In the genomic region with DNA sequence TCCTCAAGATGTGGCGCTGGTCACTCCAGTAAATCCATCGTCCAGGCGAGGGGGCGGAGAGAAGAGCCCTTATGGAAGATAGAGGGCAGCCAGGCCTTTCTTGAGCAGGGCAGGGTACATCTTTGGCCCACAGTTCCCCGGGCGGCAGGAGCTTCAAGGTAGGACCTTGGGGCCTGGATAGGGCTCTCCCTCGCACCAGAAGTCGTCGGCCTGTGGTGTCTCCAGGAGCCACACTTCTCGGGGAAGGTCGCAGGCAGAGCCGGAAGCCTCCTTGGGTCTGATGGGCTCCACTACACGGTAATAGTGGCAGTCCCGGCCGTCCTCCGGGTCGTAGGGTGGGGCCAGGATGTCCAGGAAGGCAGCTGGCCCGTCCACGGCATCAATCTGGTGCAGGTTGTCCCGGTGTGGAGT, we compare ENCODE assay signal across 8 mouse cellular contexts. TPM values are rescaled to one million over a fixed set of nuclear protein-coding genes. Genes with fewer than 3 reads are reported as not detected.
DNase-seq lines count a peak whose midpoint lies in the region; ATAC-seq and TF ChIP-seq lines count a peak whose summit lies in the region.

No protein-coding gene starts in this region.

- H3K9me3 ChIP-seq in CH12.LX (replicated peaks; ENCODE audit: low read length) = no peaks in the 10 kb centered on the region
- no peaks in the 10 kb centered on the region for H3K9me3 ChIP-seq in heart, embryonic 15.5 days (replicated peaks)
- H3K9me3 ChIP-seq in limb, embryonic 12.5 days = no peaks in the 10 kb centered on the region
- no peaks in the 10 kb centered on the region for H3K9me3 ChIP-seq in midbrain, postnatal 0 days (ENCODE audit: low read length)

- peaks cover 22% of the 10 kb centered on the region for H3K79me2 ChIP-seq in CH12.LX (replicated peaks; ENCODE audit: control insufficient read depth, extremely low read depth, insufficient read depth, poor library complexity, severe bottlenecking)

- H3K4me3 ChIP-seq in CH12.LX (replicated peaks in 1 of 3; ENCODE audit: low read depth in 2 of 3, low read length in 2 of 3, poor library complexity in 1 of 3) = peak overlapping the region; percentile 74 to 96 (median 95)
- H3K4me3 ChIP-seq in heart, embryonic 15.5 days = peak overlapping the region; percentile 84
- H3K4me3 ChIP-seq in limb, embryonic 12.5 days (replicated peaks) = peak overlapping the region; percentile 85
- H3K4me3 ChIP-seq in midbrain, postnatal 0 days (ENCODE audit: low read depth, low read length) = peak overlapping the region; percentile 71

- peak overlapping the region; percentile 84 for H3K9ac ChIP-seq in CH12.LX (ENCODE audit: insufficient read depth, low read depth)
- H3K9ac ChIP-seq in heart, embryonic 15.5 days = peak overlapping the region; percentile 85
- peak overlapping the region; percentile 94 for H3K9ac ChIP-seq in limb, embryonic 12.5 days (replicated peaks)
- peak overlapping the region; percentile 68 for H3K9ac ChIP-seq in midbrain, postnatal 0 days (replicated peaks; ENCODE audit: low read length, poor library complexity, severe bottlenecking)

- TF ChIP-seq POLR2A in CH12.LX (IDR thresholded peaks at IDR 0.05; ENCODE audit: low read depth, low read length) = no peak

- TF ChIP-seq EP300 in CH12.LX (IDR thresholded peaks at IDR 0.05; ENCODE audit: low read length) = no peak

- ATAC-seq in heart, embryonic 15.5 days (replicated peaks; ENCODE audit: insufficient number of reproducible peaks, insufficient read depth, low FRiP score, low read depth) = no peak; the same call in 1 of the 2 replicates
- ATAC-seq in limb, embryonic 12.5 days (ENCODE audit: insufficient number of reproducible peaks, insufficient read depth, low FRiP score, low TSS enrichment, low read depth) = 0 out of 2 replicates have a peak, but pooled peaks have one; percentile 15
- no peak for ATAC-seq in midbrain, postnatal 0 days (ENCODE audit: low FRiP score)

- H3K27me3 ChIP-seq in CH12.LX (replicated peaks) = no peaks in the 10 kb centered on the region
- H3K27me3 ChIP-seq in heart, embryonic 15.5 days = no peaks in the 10 kb centered on the region
- H3K27me3 ChIP-seq in limb, embryonic 12.5 days = peaks cover 2% of the 10 kb centered on the region; the same call in 1 of the 2 replicates
- no peaks in the 10 kb centered on the region for H3K27me3 ChIP-seq in midbrain, postnatal 0 days (ENCODE audit: insufficient read depth, low read length)

- peaks cover 3 to 21% of the 10 kb centered on the region in 2 experiments for H3K36me3 ChIP-seq in CH12.LX (replicated peaks in 1 of 2; ENCODE audit: control insufficient read depth in 1 of 2, insufficient read depth in 1 of 2, low read length in 1 of 2)
- 0 out of 2 replicates have a peak, but pooled peaks cover 4% of the 10 kb centered on the region for H3K36me3 ChIP-seq in heart, embryonic 15.5 days
- peaks cover 7% of the 10 kb centered on the region; the same call in 1 of the 2 replicates for H3K36me3 ChIP-seq in limb, embryonic 12.5 days
- H3K36me3 ChIP-seq in midbrain, postnatal 0 days (ENCODE audit: insufficient read depth, low read length) = no peaks in the 10 kb centered on the region

- DNase-seq in cerebellum, postnatal 14 days = peak; percentile 39 to 46
- DNase-seq in cerebellum, adult 9-11 months = no peak
- DNase-seq in CH12.LX (ENCODE audit: extremely low read depth) = no peak
- DNase-seq in embryo, embryonic 11 days = peak; percentile 52
- peak; percentile 18 for DNase-seq in midbrain, postnatal 0 days (ENCODE audit: low spot score)
- no peak for DNase-seq in frontal cortex, adult 2 months (ENCODE audit: extremely low spot score in 1 of 2, low spot score in 1 of 2)

- peak overlapping the region; percentile 59; the same call in 1 of the 2 replicates for H3K27ac ChIP-seq in CH12.LX (ENCODE audit: insufficient read depth, low read depth)
- peak overlapping the region; percentile 95 for H3K27ac ChIP-seq in heart, embryonic 15.5 days
- no peak overlapping the region for H3K27ac ChIP-seq in limb, embryonic 12.5 days
- H3K27ac ChIP-seq in midbrain, postnatal 0 days (ENCODE audit: low read depth, low read length) = peak overlapping the region; percentile 96

- no peak for TF ChIP-seq CTCF in CH12.LX (conservative IDR thresholded peaks at IDR 0.05 in 1 of 2, IDR thresholded peaks at IDR 0.05 in 1 of 2; ENCODE audit: low read depth in 2 of 2, low read length in 2 of 2)
- TF ChIP-seq CTCF in midbrain, postnatal 0 days (IDR thresholded peaks at IDR 0.05) = no peak

- dilution Hi-C loops in CH12.LX (cut with MboI; ENCODE audit: extremely low pct_ligation_motif_present, extremely low pct_unique_long_range_greater_than_20kb, low sequenced_read_pairs) = no loop called here

- peaks cover 8 to 54% of the 10 kb centered on the region in 2 experiments for H3K4me1 ChIP-seq in CH12.LX (ENCODE audit: control insufficient read depth in 1 of 2, insufficient read depth in 2 of 2)
- peaks cover 31% of the 10 kb centered on the region for H3K4me1 ChIP-seq in heart, embryonic 15.5 days (replicated peaks)
- H3K4me1 ChIP-seq in limb, embryonic 12.5 days (replicated peaks) = peaks cover 30% of the 10 kb centered on the region
- H3K4me1 ChIP-seq in midbrain, postnatal 0 days (ENCODE audit: insufficient read depth, low read length) = peaks cover 11% of the 10 kb centered on the region; the same call in 1 of the 2 replicates

- H3K4me2 ChIP-seq in CH12.LX (ENCODE audit: insufficient read depth, low read depth, poor library complexity, severe bottlenecking) = peak overlapping the region; percentile 80
- peak overlapping the region; percentile 93 for H3K4me2 ChIP-seq in heart, embryonic 15.5 days
- H3K4me2 ChIP-seq in limb, embryonic 12.5 days = peak overlapping the region; percentile 96
- H3K4me2 ChIP-seq in midbrain, postnatal 0 days (ENCODE audit: low read depth, low read length, poor library complexity, severe bottlenecking) = peak overlapping the region; percentile 97

- WGBS in heart, embryonic 15.5 days = under 1% methylated on average over 20 of the region's 20 CpGs
- under 1% methylated on average over 20 of the region's 20 CpGs for WGBS in limb, embryonic 12.5 days
- WGBS in midbrain, postnatal 0 days = under 1% methylated on average over 20 of the region's 20 CpGs

- in situ Hi-C loops in CH12.LX (cut with MboI; ENCODE audit: low pct_ligation_motif_present, low pct_unique_long_range_greater_than_20kb, low sequenced_read_pairs) = loop anchor here (10.0 to 25.0 kb wide), 2 partner anchors 97 to 236 kb away; no protein-coding TSS in a partner anchor

- no peak for TF ChIP-seq RAD21 in CH12.LX (IDR thresholded peaks at IDR 0.05; ENCODE audit: low read depth, low read length)

TF ChIP-seq in CH12.LX, 34 proteins besides CTCF, POLR2A, EP300 and RAD21:
- TF ChIP-seq BHLHE40 (IDR thresholded peaks at IDR 0.05; ENCODE audit: low read depth, low read length) (no peak), ZC3H11A (IDR thresholded peaks at IDR 0.05; ENCODE audit: low read depth, low read length) (no peak)

RNA-seq across cellular contexts. Expression of a gene that starts 0.9 kb away (rescaled TPM):
- total RNA-seq in CH12.LX (2012; rRNA removed) = 14.6 and 14.8 TPM in 2 replicates
- total RNA-seq in CH12.LX (2014; rRNA removed) = 11.2 and 12.3 TPM in 2 replicates
- 9.1 and 10.3 TPM in 2 replicates for polyA plus RNA-seq in CH12.LX (2012; ENCODE audit: insufficient read length, low read depth)
- 42.1 and 45.1 TPM in 2 replicates for polyA plus RNA-seq in heart, embryonic 15.5 days (2015; fragmentation: Nextera tagmentation; extraction: Ambion mirVana)
- polyA plus RNA-seq in limb, embryonic 12.5 days (2016; fragmentation: Nextera tagmentation; extraction: Ambion mirVana) = 80.9 and 81.4 TPM in 2 replicates
- total RNA-seq in midbrain, postnatal 0 days (2014; rRNA removed) = 56.2 and 58.5 TPM in 2 replicates
- polyA plus RNA-seq in midbrain, postnatal 0 days (2015; fragmentation: Nextera tagmentation; extraction: Ambion mirVana) = 50.9 and 53.5 TPM in 2 replicates
- polyA plus RNA-seq in frontal cortex, adult 2 months (2012; rRNA removed) = 25.1 and 25.8 TPM in 2 replicates

RNA-seq across cellular contexts. Expression of a gene that starts 12.6 kb away (rescaled TPM):
- 1.0 and 1.3 TPM in 2 replicates for total RNA-seq in CH12.LX (2012; rRNA removed)
- total RNA-seq in CH12.LX (2014; rRNA removed) = 4.7 and 5.7 TPM in 2 replicates
- polyA plus RNA-seq in CH12.LX (2012; ENCODE audit: insufficient read length, low read depth) = 3.1 and 4.6 TPM in 2 replicates
- 1.5 and 1.6 TPM in 2 replicates for polyA plus RNA-seq in heart, embryonic 15.5 days (2015; fragmentation: Nextera tagmentation; extraction: Ambion mirVana)
- polyA plus RNA-seq in limb, embryonic 12.5 days (2016; fragmentation: Nextera tagmentation; extraction: Ambion mirVana) = 0.19 and 0.24 TPM in 2 replicates
- 0.57 and 0.60 TPM in 2 replicates for total RNA-seq in midbrain, postnatal 0 days (2014; rRNA removed)
- polyA plus RNA-seq in midbrain, postnatal 0 days (2015; fragmentation: Nextera tagmentation; extraction: Ambion mirVana) = 0.35 and 0.60 TPM in 2 replicates
- polyA plus RNA-seq in frontal cortex, adult 2 months (2012; rRNA removed) = 4.1 and 10.9 TPM in 2 replicates

Comparison
In these comparisons a context has a peak if more than half of its experiments do, and no peak if none do; other contexts are left out.
1. DNase-seq: peak in cerebellum, postnatal 14 days (2 of 2), embryo, embryonic 11 days (single experiment) and midbrain, postnatal 0 days (single experiment); none in cerebellum, adult 9-11 months (single experiment), CH12.LX (single experiment) and frontal cortex, adult 2 months (0 of 2).
2. Peak in every context shown above with its lines, with median percentiles within 50 percentile points of each other: H3K4me2 ChIP-seq, H3K4me3 ChIP-seq and H3K9ac ChIP-seq.